Mouse (Mus musculus) layer of hippocampus, adult 18-20 months (tissue): ENCODE data around the gene Lrr1. TPM values are rescaled to one million over a fixed set of nuclear protein-coding genes. Genes with fewer than 3 reads are reported as not detected.

ENCODE experiments used
- DNase-seq, 2 experiments: peaks; one replicate each; pipeline ENCODE4 v3.0.0; 2022; ENCODE audit warnings: low spot score in 2 of 2
- total RNA-seq, 2 experiments: library from RNA; stranded (reverse); gene quantifications; 2 replicates each; pipeline ENCODE4 v1.2.3; 2021

Gene Lrr1
- total RNA-seq, 2 experiments from 2014 or later, result not detected

DNA sequence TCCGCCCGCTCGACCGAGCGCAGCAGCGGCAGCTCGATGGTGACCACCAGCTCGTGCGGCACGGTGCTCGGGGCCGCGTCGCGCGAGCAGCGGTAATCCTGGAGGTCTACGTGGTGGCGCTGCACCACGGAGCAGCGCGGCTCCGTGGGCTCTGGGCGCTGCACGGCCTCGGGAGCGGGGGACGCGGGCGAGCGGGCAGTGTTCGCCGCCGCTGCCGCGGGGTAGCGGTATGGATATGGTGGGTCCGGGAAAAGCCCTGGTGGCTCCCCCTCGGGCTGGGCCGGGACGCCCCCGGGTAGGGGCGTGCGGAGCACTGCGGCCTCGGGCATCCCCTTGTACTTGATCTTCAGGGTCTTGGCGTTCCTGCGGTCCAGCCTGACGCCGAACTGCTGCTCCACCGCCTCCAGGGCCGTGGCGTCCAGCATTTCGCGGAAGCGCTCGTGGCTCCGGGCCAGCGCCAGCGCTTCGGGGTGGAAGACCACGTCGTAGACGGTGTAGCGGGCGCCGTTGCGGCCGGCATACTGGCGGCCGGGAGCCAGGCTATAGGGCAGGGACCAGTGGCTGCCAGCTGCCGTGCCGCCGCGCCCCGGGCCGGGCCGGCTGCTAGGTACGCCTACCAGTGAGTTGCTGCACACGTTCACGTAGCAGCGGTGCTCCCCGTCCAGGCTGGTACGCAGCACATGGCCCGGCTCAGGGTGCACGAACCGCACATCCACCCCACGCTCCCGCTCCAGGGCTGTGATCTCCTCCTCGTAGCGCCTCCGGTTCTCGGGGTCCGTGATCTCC, 29.0 kb downstream of the Lrr1 start:
- peak in 1 of 2 experiments; percentile 18 for DNase-seq

DNA sequence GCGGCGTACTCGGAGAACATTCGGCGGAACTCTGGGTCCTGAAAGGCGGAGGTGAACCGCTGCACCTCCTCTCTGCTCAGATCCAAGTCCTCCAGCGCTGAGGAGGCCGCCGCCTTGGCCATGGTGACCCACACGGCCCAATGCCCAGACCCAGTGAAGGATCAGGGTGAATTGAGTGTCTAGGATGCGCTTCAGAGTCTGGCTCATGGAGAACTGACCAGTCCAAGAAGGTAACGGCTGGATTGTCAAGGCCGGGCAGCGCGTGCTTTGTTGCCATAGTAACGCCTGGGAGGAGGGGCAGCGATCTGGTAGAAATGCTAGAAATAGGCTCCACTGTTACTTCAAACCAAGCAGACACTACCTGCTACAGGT, 29.5 kb downstream of the Lrr1 start, which contains the start of gene Dnaaf2:
Dnaaf2 (minus strand) TSS at position 266 of the 372 bp plus-strand sequence.
- DNase-seq, result peak; percentile 27 to 64

DNA sequence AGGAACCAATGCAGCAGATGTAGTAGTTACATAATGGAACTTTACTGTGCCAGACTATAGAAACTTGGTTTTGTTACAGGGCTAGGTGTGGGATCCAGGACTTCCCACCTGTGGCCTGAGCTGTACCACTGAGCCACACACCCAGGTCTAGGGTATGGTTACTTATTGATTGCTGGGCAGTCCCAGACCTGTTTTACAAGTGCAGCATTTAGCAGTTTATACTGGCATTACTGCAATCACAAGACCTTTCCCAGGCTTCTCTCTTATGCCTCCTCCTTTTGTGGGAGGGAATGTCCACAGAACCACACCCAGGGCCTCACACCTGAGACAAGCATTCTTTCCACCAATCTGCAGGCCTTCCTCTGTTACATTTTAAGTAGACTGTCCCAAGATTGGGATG, 30.4 kb downstream of the Lrr1 start:
- no peak for DNase-seq

DNA sequence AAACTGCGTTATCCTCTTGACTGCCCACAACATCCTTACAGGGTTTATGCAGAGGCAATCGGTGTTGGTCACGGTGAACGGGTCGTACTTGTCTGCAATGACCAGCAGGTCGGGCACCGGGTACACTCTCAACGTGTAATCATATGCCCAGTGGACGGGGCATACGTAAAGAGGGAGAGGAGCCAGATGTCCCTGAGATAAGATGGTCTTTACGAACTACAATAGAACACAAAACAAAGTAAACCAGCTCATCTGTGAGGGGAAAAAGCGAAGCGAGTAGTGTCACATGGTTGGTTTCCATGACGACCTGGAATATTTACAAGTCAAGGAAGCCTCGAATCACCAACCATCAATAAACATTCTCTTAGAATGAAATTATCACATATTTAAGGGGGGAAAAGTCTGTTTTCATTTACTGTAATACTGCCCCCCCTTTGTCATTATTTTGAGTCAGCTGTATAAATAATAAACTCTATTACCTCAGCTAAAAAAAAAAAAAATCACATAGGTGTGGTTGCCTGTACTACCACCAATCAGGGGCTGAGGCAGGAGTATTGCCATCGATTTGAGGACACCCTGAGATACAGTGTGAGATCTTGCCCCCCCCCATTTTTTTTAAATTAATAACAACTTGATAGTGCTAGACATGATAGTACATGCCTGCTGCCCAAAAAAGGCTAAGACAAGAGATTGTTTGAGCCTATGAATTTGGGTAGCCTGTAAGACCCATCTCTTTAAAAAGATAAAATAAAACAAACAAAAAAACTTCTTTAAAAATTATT, 35.6 kb downstream of the Lrr1 start, which contains the start of gene Gm49384:
Gm49384 (minus strand) TSS at position 216 of the 782 bp plus-strand sequence.
- peak in 1 of 2 experiments; percentile 33 for DNase-seq

DNA sequence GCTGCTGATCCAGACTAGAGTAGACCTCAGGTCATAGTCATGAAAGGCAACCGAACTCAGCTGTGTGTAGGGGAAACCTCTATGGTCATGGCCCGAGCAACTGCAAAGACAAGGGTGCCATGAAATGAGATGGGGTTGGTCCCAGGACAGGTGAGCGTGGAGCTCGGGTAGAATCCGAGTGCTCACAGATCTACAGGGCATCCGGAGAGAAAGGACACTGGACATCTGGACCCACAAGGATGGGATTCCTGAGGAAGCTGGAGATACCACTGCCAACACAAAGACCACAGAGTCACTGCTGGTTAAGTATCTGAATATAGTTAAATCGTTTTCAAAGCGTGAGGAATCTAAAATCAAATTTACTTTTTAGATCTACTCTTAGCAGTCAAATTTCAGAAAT, 38.8 kb downstream of the Lrr1 start:
- DNase-seq, result no peak

DNA sequence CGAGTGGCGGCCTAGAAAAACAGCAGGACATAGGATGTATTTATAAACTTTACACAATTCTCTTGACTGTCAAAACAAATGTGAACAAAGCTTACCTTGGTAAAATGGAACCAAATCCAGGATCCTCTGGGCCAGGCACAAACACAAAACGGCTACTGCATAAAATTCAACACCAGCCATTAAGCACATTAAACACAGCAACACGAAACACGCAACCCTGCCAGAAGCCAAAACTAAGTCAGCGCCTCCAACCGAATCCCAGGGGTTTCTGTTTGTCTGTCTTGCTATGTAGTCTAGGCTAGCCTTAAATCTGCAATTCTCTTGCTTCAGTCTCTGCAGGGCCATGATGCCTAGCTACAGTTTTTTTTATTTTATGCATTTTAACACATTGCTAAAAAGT, 39.3 kb downstream of the Lrr1 start:
- DNase-seq, result no peak

DNA sequence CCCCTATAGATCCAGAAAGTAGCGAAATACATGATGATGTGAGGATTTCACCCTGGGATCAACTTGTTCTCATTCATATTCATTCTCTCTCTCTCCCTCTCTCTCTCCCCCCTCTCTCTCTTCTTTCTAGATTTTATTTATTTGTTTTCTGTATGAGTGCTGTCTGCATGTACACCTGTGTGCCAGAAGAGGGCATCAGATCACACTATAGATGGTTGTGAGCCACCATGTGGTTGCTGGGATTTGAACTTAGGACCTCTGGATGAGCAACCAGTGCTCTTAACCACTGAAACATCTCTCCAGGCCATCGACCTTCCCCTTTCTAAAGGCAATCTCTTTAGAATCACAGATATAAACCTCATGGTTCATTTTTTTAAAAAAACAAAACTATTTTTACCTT, 39.9 kb downstream of the Lrr1 start:
- DNase-seq, result no peak

DNA sequence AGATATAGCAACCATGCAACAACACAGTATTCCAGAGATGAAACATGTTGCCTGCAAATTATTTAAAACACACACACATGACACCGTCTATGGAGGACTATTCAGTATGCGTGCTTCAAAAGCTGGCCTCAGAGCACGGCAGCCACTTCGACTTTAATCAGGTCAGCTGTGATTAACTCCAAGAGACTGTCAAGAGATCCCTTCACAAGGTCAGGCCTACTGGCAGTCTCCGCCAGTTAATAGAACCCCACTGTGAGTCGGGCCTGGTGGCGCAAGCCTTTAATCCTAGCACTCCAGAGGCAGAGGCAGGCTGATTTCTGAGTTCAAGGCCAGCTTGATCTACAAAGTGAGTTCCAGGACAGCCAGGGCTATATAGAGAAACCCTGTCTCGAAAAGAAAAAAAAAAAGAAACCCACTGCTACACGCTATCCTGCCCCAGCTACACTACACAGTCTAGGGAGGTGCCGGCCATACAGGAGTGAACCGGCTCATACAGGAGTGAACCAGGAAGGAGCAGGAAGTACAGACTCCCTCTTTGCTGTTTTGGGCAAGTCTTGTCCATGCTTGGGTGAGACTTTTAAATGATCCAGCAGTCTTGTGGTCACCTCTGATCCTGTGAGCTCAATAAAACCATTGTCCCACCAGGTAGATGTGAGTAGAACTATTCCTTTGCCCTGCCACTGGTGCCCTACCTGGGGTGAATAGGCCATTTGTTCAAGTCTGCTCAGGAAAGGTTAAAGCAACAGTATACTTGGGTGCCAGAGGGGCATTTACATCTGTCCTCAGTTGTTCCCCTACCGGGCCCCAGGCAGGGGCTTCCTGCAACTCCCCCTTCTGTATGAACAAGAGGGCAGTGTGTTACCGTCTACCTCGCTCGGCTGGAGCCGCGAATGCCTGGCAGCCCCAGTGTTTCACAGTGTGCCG, 41.7 kb downstream of the Lrr1 start:
- no peak for DNase-seq

DNA sequence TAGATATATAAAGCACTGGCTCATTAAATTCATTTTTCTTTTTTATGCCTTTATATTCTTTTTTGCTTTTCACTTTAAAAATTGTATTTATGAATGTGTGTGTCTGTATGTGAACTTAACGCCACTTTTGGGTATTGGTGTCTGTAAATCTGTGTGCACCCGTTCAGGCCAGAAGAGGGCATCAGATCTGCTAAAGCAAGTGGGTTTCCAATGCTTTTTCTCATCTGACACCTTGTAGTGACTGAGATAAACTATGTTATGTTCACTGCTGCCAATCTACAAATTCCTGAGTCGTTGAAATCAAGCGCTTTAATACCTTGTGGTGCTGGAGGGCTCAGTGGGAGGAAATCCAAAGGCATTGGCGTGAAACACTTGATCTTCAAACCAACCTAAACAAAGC, 42.4 kb downstream of the Lrr1 start:
- peak in 1 of 2 experiments; percentile 25 for DNase-seq

DNA sequence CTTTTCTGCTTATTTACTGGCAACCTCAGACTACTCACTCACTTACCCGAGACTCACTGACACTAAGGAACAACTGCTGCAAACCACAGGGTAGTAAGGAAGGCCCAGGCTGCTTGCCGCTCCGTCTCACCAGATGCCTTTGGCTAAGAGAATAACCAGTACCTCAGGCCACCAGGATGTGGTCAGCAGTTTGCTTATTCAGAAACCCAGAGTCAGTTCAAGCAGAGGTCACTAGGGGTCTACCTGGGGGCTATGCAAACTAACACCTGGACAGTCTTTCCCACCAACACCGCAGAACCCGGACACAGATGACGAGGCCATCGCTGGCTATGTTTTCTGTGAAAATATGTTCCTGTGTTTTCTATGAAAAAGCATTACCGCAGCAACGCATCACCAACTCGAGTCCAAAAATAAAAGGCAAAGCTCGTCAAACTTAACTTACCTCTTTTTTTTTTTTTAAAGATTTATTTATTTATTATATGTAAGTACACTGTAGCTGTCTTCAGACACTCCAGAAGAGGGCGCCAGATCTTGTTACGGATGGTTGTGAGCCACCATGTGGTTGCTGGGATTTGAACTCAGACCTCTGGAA, 44.7 kb downstream of the Lrr1 start:
- DNase-seq, result no peak

DNA sequence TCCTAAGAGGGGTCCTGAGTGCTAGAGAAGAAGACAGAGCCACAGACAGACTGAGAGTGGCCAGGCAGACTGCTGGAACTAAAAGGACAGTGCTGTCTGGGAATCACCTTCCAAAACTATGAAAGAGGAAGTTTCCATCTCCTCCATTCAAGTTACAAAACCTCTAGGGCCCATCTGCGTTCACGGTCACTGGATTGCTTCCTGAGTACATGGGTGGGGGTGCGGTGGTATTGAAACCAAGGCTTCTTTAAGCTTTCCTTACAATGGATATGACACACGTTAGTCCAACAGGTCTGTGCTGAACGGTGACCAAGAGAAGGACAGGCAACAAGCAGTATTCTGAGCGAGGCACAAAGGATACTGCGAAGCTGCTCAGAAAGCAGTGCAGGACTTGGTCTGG, 45.8 kb downstream of the Lrr1 start:
- DNase-seq, result no peak

DNA sequence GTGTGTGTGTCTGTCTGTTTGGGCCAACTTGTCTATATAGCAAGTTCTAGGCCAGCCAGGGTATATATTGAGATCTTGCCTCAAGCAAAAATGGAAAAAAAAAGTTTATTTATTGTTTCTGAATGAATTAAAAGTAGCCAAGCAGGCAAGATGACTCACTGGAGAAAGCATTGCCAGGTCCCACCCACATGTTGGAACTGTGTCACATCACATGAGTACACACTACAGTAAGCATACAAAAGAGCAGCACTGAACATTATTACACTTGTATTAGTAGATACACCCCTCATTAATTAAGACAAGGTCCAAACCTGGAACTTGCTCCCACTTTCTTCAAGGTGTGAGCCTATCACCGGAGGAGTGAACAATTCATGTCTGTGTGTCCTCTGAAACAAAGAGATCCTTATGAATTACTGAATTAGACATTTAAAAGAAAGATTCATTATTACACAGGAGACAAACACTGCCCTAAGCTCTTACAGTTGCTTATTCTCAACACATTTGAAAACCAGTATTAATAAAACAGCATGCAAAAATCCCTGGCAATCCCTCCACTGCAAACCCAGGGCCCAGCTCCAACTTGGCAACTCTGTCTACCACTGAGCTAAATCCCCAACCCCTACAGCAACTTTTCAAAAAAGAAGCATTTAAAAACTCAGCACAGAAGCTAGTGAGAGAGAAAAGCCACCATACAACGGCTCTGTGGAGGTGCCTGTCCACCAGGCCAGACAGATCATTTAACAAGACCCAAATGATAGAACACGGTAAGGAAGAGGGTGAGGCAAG, 46.6 kb downstream of the Lrr1 start:
- DNase-seq, result peak; percentile 46 to 90

DNA sequence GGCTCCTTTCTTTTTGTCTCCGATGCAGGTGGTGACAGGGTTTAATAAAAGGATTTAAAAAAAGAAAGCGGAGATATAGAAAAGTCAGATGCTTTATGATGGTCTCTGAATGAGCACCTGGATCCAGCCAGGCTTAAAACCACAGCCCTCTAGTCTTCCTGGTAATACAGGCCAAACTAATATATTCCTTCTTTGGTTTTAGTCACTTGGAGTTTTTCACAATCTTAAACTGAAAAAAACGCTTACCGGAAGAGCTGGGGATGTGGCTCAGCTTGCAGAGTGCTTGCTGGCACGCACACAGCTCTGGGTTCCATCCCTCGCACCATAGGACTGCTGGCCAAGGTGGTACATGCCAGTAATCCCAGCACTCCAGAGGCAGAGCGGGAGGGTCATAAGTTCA, 48.0 kb downstream of the Lrr1 start:
- no peak for DNase-seq

DNA sequence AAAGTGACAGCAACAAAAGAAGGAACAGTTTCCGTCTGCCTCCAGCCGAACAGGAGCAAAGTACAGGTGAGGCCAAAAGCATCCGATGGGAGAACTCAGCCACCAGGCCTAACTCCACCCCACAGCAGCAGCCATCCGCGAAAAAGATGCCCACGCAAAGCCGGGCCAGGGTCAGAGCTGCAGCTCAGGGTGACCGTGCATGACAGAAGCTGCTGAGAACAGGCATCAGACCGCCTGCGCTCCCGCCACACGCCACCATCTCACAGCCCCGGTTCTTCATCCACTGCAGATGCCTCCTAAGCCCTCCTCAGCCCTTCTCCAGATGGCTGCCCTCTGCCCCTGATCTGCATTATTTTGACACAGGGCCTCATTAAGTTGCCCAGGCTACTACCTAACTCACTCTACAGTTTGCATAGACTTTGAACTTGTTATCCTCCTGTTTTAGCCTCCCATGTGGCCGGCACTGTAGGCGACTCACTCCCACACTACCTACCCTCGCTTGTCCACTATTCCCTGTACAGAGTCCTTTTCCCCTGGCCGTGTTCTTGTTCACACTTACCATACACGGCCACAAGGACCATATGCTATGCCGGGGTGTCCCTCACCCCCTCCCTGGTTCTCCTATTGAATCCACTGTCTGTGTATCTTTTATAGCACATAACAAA, 52.1 kb downstream of the Lrr1 start:
- no peak for DNase-seq

DNA sequence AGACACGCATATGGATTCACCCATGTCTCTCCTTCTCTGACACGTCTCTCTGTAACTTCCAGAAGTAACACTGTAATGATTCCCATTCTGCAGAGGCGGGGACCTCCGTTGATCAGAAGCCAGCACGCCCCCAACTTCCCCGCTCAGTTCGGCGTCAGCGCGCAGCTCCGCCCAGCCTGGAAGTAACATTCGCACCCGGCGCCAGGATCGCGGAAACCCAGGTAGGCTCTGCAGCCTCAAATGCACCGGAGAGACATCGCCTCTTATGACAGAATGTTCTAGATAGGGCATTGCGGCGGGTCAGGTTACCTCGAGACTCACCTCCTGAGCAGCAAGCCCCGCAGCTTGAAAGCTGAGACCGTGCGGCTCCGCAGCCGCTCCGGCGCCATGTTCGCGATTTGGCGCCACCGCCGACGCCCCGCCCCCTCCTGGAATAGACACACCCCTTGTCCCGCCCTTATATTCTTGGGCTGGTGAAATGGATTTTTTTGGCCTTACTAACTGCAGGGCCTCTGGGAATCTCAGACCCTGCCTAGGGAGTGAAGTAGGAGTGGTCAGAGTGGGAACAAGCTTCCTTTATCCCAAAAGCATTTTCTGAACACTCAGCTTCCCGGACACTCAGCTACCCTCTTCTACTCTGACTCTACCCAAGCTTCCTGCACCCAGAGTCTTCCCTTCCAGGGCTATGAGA, 59.3 kb downstream of the Lrr1 start, which contains the start of gene Pole2:
Pole2 (minus strand) TSS at position 420 of the 691 bp plus-strand sequence.
- peak; percentile 76 to 88 for DNase-seq
